Mouse (Mus musculus) G1E (cell line): Measurements from ENCODE around the gene Cideb.

ENCODE experiments used
- CTCF ChIP-seq: IDR thresholded peaks from 2 replicates; pipeline ENCODE4 v1.5.1; 2012; ENCODE audit warnings: low read depth, low read length, inconsistent platforms, mixed read lengths
- TAL1 ChIP-seq: conservative IDR thresholded peaks from 2 replicates; pipeline ENCODE4 v1.6.1; 2012; ENCODE audit warnings: low read depth, low read length, inconsistent platforms, mixed read lengths

DNA sequence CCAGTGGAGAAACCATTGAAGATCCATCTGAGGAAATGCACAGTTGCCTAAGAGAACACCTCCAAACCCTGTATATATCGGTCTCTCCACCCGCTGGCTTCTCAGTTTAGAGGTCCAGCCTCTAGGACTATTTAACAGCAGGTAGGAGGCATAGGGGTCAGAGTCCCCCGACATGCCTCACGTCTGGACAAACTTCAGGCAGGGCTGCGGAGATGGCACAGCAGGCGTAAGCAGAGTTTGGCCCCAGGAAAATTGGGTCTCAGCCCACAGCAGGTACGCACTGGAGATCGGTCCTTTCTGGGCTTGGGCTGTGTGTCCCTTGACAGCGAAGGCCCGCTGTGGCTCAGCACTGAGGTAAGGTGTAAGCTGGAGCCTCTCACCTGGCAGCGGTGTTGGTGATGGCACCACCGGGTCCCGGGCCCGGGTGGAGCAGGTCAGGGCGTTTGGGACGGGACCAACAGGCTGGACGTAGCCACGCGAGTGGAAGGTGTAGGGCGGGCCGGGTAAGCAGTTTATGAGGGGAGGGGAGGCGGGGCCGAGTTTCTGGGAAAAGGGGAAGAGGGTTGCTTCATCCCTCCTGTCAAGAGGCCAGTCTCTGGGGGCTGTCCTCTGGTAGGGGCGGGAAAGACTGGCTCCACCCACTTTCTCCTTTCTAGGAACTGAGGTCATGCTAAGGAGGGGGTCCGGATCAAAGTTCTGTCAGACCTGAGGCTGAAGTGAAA, 45.1 kb downstream of the Cideb start:
- TF ChIP-seq CTCF (no peak), TAL1 (no peak)
